Mouse (Mus musculus): ENCODE results near the gene Ifna15.

The Ifna15 gene

DNA sequence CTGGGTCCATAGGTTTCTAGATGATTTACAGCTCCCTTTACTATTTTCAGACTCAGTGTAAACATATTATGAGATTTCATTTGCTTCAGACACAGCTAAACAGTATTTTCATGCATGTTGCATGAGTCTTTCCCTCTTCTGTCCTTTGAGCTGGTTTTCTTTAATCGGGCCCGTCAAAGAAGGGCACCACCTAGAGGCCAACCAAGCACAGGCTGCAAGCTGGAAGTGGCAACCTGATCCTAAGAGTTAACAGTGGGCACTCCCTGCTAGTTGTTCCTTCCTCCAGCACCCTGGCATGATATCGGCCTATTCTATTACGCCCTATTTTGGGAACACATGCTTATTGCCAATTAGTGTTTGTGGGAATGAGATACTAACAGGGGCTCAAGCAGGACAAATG is 43.6 kb downstream of the Ifna15 start:
- peak; percentile 33 to 50 for DNase-seq (ENCODE audit: low spot score in 2 of 2)

DNA sequence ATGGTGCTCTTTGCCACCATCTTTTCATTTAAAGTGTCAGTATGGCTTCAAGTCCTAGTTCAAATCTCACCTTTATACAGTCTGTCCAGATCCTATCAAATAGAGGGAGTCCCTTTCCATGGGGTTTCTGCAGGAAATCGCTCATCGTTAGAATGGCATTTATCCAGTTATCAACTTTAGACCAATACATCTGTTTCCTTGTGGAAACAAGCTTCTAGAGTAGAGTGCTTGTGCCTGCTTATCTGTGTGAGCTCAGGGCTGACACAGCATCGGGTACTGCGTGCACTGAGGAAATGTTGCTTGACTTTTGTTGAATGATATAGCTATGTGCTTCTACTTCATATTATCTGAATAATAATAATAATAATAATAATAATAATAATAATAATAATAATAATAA is 44.3 kb downstream of the Ifna15 start:
- no peak for DNase-seq (ENCODE audit: low spot score in 2 of 2)

Measured in right cerebral cortex, postnatal 10 days (tissue).